Mouse (Mus musculus) cerebellum, adult 9-11 months (tissue): Measurements from ENCODE around the gene H2-M2.
"Not testable (repeated sequence)": the region's sequence is repeated elsewhere in the genome, so short reads cannot be mapped to it uniquely, and the experiment has no call there.

Experiments used
- DNase-seq: peaks from one replicate; pipeline ENCODE4 v3.0.0; 2022

Gene H2-M2

DNA sequence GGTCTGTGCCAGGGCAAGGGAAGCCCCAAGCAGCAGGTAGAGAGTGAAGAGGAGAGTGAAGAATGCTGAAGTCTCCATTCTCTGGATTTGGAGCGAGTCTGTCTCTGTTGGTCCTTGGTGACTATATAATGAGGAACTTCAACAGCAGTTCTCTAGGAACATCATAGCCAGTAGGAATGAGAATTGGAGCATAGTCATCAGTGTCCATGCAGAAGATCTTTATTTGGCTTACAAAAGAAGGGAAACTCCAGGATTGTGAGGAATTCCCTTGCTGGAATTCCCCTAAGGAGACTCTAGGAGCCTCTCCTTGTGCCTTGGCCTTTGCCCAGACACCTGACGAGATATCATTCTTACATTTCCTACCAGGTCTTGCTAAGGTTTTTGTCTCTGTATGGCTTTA, at the start of gene H2-M2:
TSS of gene H2-M2 (minus strand) at position 101 of the 400 bp plus-strand sequence.
- DNase-seq: no peak

- DNase-seq: not testable (repeated sequence)
Observed at GRCm38 (mm10) chr17:37525427-37525826, 42.1 kb upstream of the H2-M2 start.

DNA sequence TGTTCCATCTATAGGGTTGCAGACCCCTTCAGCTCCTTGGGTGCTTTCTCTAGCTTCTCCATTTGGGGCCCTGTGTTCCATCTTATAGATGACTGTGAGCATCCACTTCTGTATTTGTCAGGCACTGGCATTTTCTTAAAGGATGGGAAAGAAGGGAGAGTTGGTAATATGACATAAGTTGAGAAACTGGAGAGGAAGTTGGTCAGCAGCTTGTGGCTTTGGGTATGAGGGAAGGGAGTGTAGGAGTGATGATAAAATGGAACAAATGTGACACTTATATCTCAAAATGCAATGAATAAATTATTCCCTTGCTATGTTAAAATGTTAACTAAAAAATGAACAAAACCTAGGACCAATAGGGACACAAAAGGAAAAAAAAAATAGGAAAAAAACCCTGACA, 41.3 kb upstream of the H2-M2 start:
- DNase-seq: not testable (repeated sequence)

DNA sequence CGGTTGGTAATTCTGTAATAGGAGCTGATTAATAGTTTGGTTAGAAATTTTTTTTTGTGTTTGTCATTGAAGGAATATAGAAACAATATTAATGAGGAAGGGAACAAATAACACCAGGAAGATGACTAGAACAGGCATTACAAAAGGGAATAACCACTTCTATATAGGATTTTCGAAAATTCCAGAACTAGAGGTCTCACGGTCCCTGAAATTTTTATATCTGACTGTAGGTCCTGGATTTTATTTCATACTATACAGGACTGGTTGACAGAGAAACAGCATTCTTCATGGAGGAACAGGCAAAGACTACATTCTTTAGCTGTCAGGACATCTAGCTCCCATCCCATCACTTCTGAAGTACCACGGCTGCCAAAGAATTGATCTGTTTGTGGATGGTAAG, 24.4 kb upstream of the H2-M2 start, which contains the start of gene Olfr111:
TSS of gene Olfr111 (plus strand) at position 301 of the 400 bp plus-strand sequence.
- DNase-seq: no peak

- DNase-seq: no peak
Observed at GRCm38 (mm10) chr17:37491930-37492518, 8.7 kb upstream of the H2-M2 start, which contains the start of gene Olfr110. TSS of gene Olfr110 (plus strand) at chr17:37492468.

DNA sequence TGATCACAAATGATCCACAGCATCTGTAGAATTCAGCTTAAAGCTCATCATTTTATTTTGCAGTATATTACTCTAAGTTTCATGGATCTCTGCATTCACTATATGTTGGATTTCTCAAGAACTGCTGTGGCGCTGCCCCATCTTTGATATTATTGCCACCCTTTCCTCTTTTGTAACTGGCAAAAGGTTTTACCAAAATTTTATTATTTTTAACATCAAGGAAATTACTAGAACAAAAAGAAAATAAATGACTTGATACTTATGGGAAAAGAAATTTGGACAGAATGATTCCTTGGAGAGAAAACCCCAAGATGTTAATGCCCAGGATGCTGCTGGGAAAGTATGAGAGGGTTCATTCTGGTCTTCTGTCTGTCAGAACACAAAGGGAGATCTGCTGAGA, 24.7 kb downstream of the H2-M2 start, which contains the start of gene Olfr109:
TSS of gene Olfr109 (plus strand) at position 301 of the 400 bp plus-strand sequence.
- no peak for DNase-seq

DNA sequence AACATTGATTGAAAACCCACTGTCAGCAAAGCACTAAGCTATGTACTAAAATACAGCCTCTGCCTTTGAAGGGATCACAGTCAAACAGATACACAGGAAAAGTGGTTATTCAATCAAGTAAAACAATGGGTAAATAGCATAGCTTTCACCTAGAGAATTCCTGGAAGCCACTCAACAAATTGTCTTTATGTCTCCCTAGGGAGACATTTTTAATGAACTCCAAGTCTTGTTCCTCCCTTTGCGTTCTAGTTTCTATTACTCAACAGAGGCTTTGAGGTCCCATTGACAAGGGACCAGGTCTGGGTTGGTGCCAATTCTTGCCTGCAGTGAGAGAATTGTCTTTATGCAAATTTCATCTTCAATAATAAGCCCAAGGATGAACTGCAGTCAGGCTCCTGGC, 38.2 kb downstream of the H2-M2 start, which contains the start of gene Olfr108:
TSS of gene Olfr108 (plus strand) at position 301 of the 400 bp plus-strand sequence.
- DNase-seq: no peak
